Mouse (Mus musculus) right cerebral cortex, postnatal 10 days (tissue): ENCODE measurements around the gene Rgcc.

Experiments used
- DNase-seq, 2 experiments: peaks; one replicate each; pipeline ENCODE4 v3.0.0; 2021; ENCODE audit warnings: low spot score in 2 of 2

Gene Rgcc

GRCm38 (mm10) chr14:79241656-79242385, 59.6 kb downstream of the Rgcc start:
- DNase-seq = peak in 1 of 2 experiments; percentile 6

DNA sequence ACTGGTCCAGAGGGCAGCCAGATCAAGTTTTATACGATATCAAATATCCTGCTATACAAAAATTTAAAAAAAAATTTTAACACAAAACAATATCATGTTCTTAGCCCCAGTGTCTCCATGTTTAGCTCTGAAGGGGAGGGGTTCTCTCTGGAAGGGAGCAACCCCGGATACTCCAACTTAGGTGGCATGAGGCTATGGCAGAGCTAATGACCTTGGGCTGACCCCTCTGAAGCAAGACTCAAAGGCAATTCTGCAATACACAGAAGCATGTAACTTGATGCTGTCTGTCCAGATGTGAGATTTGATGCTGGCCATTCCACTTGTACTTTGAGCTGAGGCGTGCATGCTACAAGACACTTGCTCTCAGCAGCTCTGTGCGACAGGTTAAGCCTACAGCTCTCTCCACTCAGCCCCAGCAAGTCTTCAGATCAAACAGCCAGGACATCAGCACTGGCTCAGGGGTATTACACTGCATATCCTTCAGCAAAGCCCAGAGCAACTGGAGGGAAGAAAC, 60.3 kb downstream of the Rgcc start:
- DNase-seq = no peak

GRCm38 (mm10) chr14:79239402-79239801, 62.0 kb downstream of the Rgcc start:
- peak; percentile 61 to 63 for DNase-seq
